In the genomic region with DNA sequence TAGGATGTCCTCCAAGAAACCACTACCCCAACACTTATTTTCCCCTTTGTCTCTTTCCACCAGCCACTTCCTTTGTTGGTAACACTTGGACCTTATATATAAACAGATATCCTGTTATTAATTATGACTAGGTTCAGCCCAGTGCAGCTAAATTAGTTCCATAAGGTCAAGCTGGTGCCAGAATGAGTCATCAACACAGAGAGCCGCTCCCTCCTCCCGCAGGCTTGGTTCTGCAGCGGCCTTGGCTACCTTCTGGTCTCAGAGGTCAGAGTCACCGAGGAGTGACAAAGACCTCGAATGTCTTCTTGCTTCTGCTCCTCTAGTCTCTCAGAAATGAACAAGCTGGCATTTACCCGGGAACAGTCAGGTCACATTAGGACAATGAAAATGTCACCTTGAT, we compare ENCODE assay signal across 9 mouse cellular contexts.
DNase-seq lines count a peak whose midpoint lies in the region; ATAC-seq and TF ChIP-seq lines count a peak whose summit lies in the region.
"Had no signal": no experiment of that assay in that cellular context is flagged by ENCODE, and none has a peak within 500 bp of the region (broad histone marks: within the 10 kb centered on the region; RNA-seq: fewer than 3 reads in every experiment).

No protein-coding gene starts in this region.

- DNase-seq in layer of hippocampus, adult 2 months (ENCODE audit: low spot score in 2 of 2): no peak
- DNase-seq in layer of hippocampus, adult 9-11 months: no peak
- peak; percentile 4 for DNase-seq in cerebellum, adult 11 months
- peak; percentile 48 to 53 for DNase-seq in heart, postnatal 10 days
- peak; percentile 42 to 72 for DNase-seq in kidney, postnatal 25 days
- DNase-seq in thymus, postnatal 10 days (ENCODE audit: low spot score in 2 of 2): no peak
- DNase-seq in ovary, postnatal 14 days (ENCODE audit: low spot score): no peak

- H3K4me3 ChIP-seq in layer of hippocampus, adult 2 months: no peak overlapping the region
- H3K4me3 ChIP-seq: neural tube, embryonic 12.5 days had no signal

- intact Hi-C loops in heart, postnatal 10 days (cut with DNase I): no loop called here

- no peak for TF ChIP-seq CTCF in layer of hippocampus, adult 2 months (conservative IDR thresholded peaks at IDR 0.05)

- H3K27ac ChIP-seq in layer of hippocampus, adult 2 months: peak overlapping the region; percentile 86
- H3K27ac ChIP-seq: neural tube, embryonic 12.5 days had no signal

- ATAC-seq in erythroid progenitor cell, adult 5-6 weeks (replicated peaks; ENCODE audit: low FRiP score, poor library complexity, severe bottlenecking): no peak

Comparison
In these comparisons a context has a peak if more than half of its experiments do, and no peak if none do; other contexts are left out.
1. DNase-seq: peak in cerebellum, adult 11 months (single experiment), heart, postnatal 10 days (2 of 2) and kidney, postnatal 25 days (2 of 2); none in layer of hippocampus, adult 2 months (0 of 2), layer of hippocampus, adult 9-11 months (single experiment), thymus, postnatal 10 days (0 of 2) and ovary, postnatal 14 days (single experiment).